Mouse (Mus musculus) ES-E14 (cell line): ENCODE measurements around the gene Uvrag.

Experiments
- CHD2 ChIP-seq: IDR thresholded peaks from 2 replicates; pipeline ENCODE4 v1.6.1; 2014; ENCODE audit warnings: mild to moderate bottlenecking, low read depth, low read length, inconsistent platforms
- HCFC1 ChIP-seq: IDR thresholded peaks from 2 replicates; pipeline ENCODE4 v1.6.1; 2012; ENCODE audit warnings: low read length, inconsistent platforms, borderline replicate concordance; ENCODE audit not compliant: insufficient read depth
- ZC3H11A ChIP-seq: IDR thresholded peaks from 2 replicates; pipeline ENCODE4 v1.6.1; 2012; ENCODE audit warnings: low read depth, mild to moderate bottlenecking, inconsistent platforms, low read length, borderline replicate concordance

GRCm38 (mm10) chr7:98911276-98911675, 229.7 kb downstream of the Uvrag start:
- TF ChIP-seq HCFC1, result no peak
- no peak for TF ChIP-seq CHD2
- TF ChIP-seq ZC3H11A, result no peak
